Mouse (Mus musculus) myocyte (in vitro differentiated cells): ENCODE data around the gene Whrn. TPM values are rescaled to one million over a fixed set of nuclear protein-coding genes. Genes with fewer than 3 reads are reported as not detected.

Experiments used
- H3K27me3 ChIP-seq: one replicate; pipeline ENCODE4 v1.6.1; 2011; ENCODE audit not compliant: control insufficient read depth, insufficient read depth, insufficient read length
- H3K36me3 ChIP-seq: one replicate; pipeline ENCODE4 v1.6.1; 2011; ENCODE audit not compliant: control insufficient read depth, insufficient read depth
- H3K4me2 ChIP-seq: one replicate; pipeline ENCODE4 v1.6.1; 2011; ENCODE audit warnings: low read depth, control low read depth
- H3K4me3 ChIP-seq: one replicate; pipeline ENCODE4 v1.5.1; 2011; ENCODE audit warnings: mild to moderate bottlenecking, control low read depth, moderate library complexity
- H3K79me2 ChIP-seq: one replicate; pipeline ENCODE4 v1.6.1; 2011; ENCODE audit not compliant: control insufficient read depth, insufficient read depth
- H3ac ChIP-seq: one replicate; pipeline ENCODE4 v1.6.1; 2011; ENCODE audit not compliant: control insufficient read depth, insufficient read length
- CEBPB ChIP-seq: IDR thresholded peaks from 2 replicates; pipeline ENCODE4 v1.6.1; 2011; ENCODE audit warnings: mild to moderate bottlenecking, moderate library complexity; ENCODE audit not compliant: poor library complexity, insufficient read depth, severe bottlenecking
- E2F4 ChIP-seq: IDR thresholded peaks from one replicate; pipeline ENCODE4 v1.6.1; 2011; ENCODE audit warnings: mild to moderate bottlenecking, control low read depth, moderate library complexity; ENCODE audit not compliant: insufficient read depth
- MAX ChIP-seq: IDR thresholded peaks from one replicate; pipeline ENCODE4 v1.6.1; 2011; ENCODE audit warnings: low read depth, mild to moderate bottlenecking, control low read depth
- MYOD1 ChIP-seq, 3 experiments: IDR thresholded peaks; one replicate each; pipeline ENCODE4 v1.6.1; 2011; ENCODE audit warnings: control low read depth in 2 of 3, low read depth in 2 of 3, mild to moderate bottlenecking in 2 of 3, moderate library complexity in 1 of 3; ENCODE audit not compliant: insufficient read length in 2 of 3, control insufficient read depth in 1 of 3
- MYOG ChIP-seq, 3 experiments: IDR thresholded peaks; one replicate each; pipeline ENCODE4 v1.6.1; 2011; ENCODE audit warnings: control low read depth in 2 of 3, low read depth in 2 of 3, mild to moderate bottlenecking in 2 of 3; ENCODE audit not compliant: insufficient read length in 2 of 3, control insufficient read depth in 1 of 3, insufficient read depth in 1 of 3
- POLR2A ChIP-seq: IDR thresholded peaks from one replicate; pipeline ENCODE4 v1.6.1; 2011; ENCODE audit warnings: low read depth, mild to moderate bottlenecking, control low read depth, moderate library complexity; ENCODE audit not compliant: insufficient read length
- POLR2AphosphoS2 ChIP-seq: IDR thresholded peaks from one replicate; pipeline ENCODE4 v1.6.1; 2011; ENCODE audit warnings: low read depth, control low read depth; ENCODE audit not compliant: insufficient read length
- REST ChIP-seq: IDR thresholded peaks from one replicate; pipeline ENCODE4 v1.6.1; 2011; ENCODE audit warnings: mild to moderate bottlenecking, control low read depth, moderate library complexity; ENCODE audit not compliant: insufficient read depth, insufficient read length
- SRF ChIP-seq: IDR thresholded peaks from one replicate; pipeline ENCODE4 v1.6.1; 2011; ENCODE audit warnings: low read depth; ENCODE audit not compliant: control insufficient read depth, insufficient read length
- TCF12 ChIP-seq: IDR thresholded peaks from one replicate; pipeline ENCODE4 v1.6.1; 2011; ENCODE audit warnings: mild to moderate bottlenecking, control low read depth; ENCODE audit not compliant: poor library complexity, insufficient read depth, severe bottlenecking
- TCF3 ChIP-seq: IDR thresholded peaks from one replicate; pipeline ENCODE4 v1.6.1; 2011; ENCODE audit warnings: low read depth, control low read depth; ENCODE audit not compliant: insufficient read length
- USF1 ChIP-seq: IDR thresholded peaks from one replicate; pipeline ENCODE4 v1.6.1; 2011; ENCODE audit warnings: low read depth, mild to moderate bottlenecking, control low read depth, moderate library complexity
- polyA plus RNA-seq: library from polyadenylated mRNA; unstranded; fragments of >200 nt; fragmentation: generic; extraction: Trizol; gene quantifications from one replicate; pipeline ENCODE4 v1.2.1, GENCODE M21; 2012; ENCODE audit warnings: missing spikeins

Gene Whrn
- polyA plus RNA-seq, 1 experiment, result 18.8 TPM

DNA sequence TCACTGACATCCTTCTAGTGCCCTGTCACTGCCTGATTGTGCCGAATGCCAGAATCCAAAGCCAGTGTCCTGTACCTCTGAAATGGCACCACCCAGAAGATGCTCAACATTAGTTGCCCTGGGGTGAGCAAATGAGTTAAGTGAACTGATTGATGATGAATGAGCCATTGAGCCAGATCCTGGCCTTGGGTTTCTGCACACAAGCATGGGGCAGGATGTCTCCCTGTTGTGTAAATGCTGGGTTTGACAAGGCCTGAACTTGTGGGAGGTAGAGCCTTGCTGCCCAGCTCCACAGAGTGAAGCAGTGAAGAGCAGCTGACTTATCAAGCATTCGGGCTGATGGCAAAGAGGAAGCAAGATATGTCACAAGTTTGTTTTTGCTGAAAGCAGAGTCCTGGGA lies 52.7 kb downstream of the Whrn start:
- TF ChIP-seq CEBPB, result no peak

DNA sequence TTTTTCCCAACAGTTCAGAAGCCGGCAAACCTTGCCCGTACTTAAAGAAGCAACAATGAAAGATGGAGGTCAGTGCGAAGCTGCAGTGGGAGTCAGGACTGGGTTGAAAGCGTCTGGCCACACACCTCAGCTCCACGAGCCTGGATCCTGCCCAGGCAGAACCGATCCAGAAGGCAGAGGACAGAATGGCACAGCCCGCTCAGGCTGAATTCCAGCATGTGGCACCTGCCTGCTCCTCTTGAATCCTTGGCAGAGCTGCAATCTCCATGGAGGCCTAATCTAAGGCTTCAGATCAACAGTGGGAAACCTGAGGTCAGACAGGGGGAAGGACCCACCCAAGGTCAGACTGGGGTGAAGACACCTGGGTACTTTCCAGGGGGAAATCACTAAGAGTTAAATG lies 54.2 kb downstream of the Whrn start:
- H3ac ChIP-seq, result no peak overlapping the region
- no peak overlapping the region for H3K4me3 ChIP-seq
- TF ChIP-seq POLR2AphosphoS2 (no peak), E2F4 (no peak), MAX (no peak), REST (no peak), MYOD1 (IDR thresholded peaks at IDR 0.05; ENCODE audit: control insufficient read depth in 1 of 3, insufficient read length in 2 of 3, low read depth in 2 of 3) (no peak), TCF3 (no peak), CEBPB (no peak), MYOG (IDR thresholded peaks at IDR 0.05; ENCODE audit: control insufficient read depth in 1 of 3, insufficient read depth in 1 of 3, insufficient read length in 2 of 3, low read depth in 2 of 3) (no peak), TCF12 (no peak), SRF (no peak), USF1 (no peak)
- no peak overlapping the region for H3K4me2 ChIP-seq
- H3K36me3 ChIP-seq, result no peaks in the 10 kb centered on the region
- no peaks in the 10 kb centered on the region for H3K79me2 ChIP-seq
- no peaks in the 10 kb centered on the region for H3K27me3 ChIP-seq

More for the DNA sequence above, 52.7 kb downstream of the Whrn start:
- Histone ChIP-seq H3K4me2 (no peak overlapping the region), H3K27me3 (no peaks in the 10 kb centered on the region), H3ac (no peak overlapping the region), H3K79me2 (no peaks in the 10 kb centered on the region), H3K4me3 (no peak overlapping the region), H3K36me3 (no peaks in the 10 kb centered on the region)

GRCm38 (mm10) chr4:63440262-63440661 lies 55.5 kb downstream of the Whrn start:
- no peak overlapping the region for H3K4me3 ChIP-seq
- TF ChIP-seq TCF12, result no peak
- TF ChIP-seq MYOG (IDR thresholded peaks at IDR 0.05; ENCODE audit: control insufficient read depth in 1 of 3, insufficient read depth in 1 of 3, insufficient read length in 2 of 3, low read depth in 2 of 3), result no peak
- no peak for TF ChIP-seq TCF3
- TF ChIP-seq E2F4, result no peak
- TF ChIP-seq CEBPB, result no peak
- no peak for TF ChIP-seq SRF
- no peak for TF ChIP-seq REST
- no peak for TF ChIP-seq POLR2AphosphoS2
- TF ChIP-seq MYOD1 (IDR thresholded peaks at IDR 0.05; ENCODE audit: control insufficient read depth in 1 of 3, insufficient read length in 2 of 3, low read depth in 2 of 3), result no peak
- no peak for TF ChIP-seq POLR2A
- no peak for TF ChIP-seq MAX
- no peaks in the 10 kb centered on the region for H3K79me2 ChIP-seq
- H3K4me2 ChIP-seq, result no peak overlapping the region
- no peaks in the 10 kb centered on the region for H3K27me3 ChIP-seq
- H3ac ChIP-seq, result no peak overlapping the region
- H3K36me3 ChIP-seq, result no peaks in the 10 kb centered on the region

DNA sequence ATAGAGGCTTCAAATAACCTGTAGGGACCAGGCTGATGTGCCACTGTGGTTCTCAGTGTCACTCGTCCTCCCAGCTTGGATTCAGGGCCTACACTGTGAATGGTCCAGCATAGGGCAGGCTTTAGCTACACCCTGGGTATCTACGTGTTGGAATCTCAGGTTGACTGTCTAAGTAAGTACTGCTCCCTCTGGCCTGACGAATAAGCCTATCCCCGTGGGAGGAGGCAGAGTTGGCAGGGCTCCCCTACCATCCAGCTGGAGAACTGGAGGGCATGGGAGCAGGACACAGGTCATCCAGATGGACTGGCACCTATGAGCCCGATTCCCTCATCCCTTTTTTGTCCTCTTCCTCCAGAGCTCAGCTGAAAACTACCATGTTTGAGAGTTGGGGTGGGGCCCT lies 57.8 kb downstream of the Whrn start:
- Histone ChIP-seq H3K4me3 (no peak overlapping the region), H3K79me2 (no peaks in the 10 kb centered on the region), H3K4me2 (no peak overlapping the region), H3K27me3 (no peaks in the 10 kb centered on the region), H3K36me3 (no peaks in the 10 kb centered on the region), H3ac (no peak overlapping the region)
- TF ChIP-seq MAX (no peak), POLR2AphosphoS2 (no peak), E2F4 (no peak), REST (no peak)

- Histone ChIP-seq H3K4me3 (no peak overlapping the region), H3ac (no peak overlapping the region), H3K27me3 (no peaks in the 10 kb centered on the region), H3K36me3 (no peaks in the 10 kb centered on the region), H3K79me2 (no peaks in the 10 kb centered on the region), H3K4me2 (no peak overlapping the region)
- TF ChIP-seq E2F4 (no peak), USF1 (no peak), TCF12 (no peak), SRF (no peak), POLR2AphosphoS2 (no peak), MYOG (IDR thresholded peaks at IDR 0.05; ENCODE audit: control insufficient read depth in 1 of 3, insufficient read depth in 1 of 3, insufficient read length in 2 of 3, low read depth in 2 of 3) (no peak), MYOD1 (IDR thresholded peaks at IDR 0.05; ENCODE audit: control insufficient read depth in 1 of 3, insufficient read length in 2 of 3, low read depth in 2 of 3) (no peak), MAX (no peak), POLR2A (no peak), TCF3 (no peak), REST (no peak), CEBPB (no peak)
Measured at GRCm38 (mm10) chr4:63437119-63437815, 58.5 kb downstream of the Whrn start.
